Mouse (Mus musculus) thymus, adult 2 months (tissue): Measurements from ENCODE around the gene Tbc1d30.

Source experiments
- CTCF ChIP-seq: fragments of 200-500 bp; IDR thresholded peaks from 2 replicates; pipeline ENCODE4 v1.5.1; 2012; ENCODE audit warnings: mild to moderate bottlenecking, control low read depth, low read length, moderate library complexity, borderline replicate concordance; ENCODE audit not compliant: control insufficient read depth, poor library complexity, insufficient read depth; ENCODE audit errors: extremely low read depth
- POLR2A ChIP-seq: fragments of 200-500 bp; IDR thresholded peaks from 2 replicates; pipeline ENCODE4 v1.6.1; 2012; ENCODE audit warnings: mild to moderate bottlenecking, low read length, control low read depth, moderate library complexity; ENCODE audit not compliant: control insufficient read depth, poor library complexity, insufficient read depth; ENCODE audit errors: extremely low read depth

- TF ChIP-seq POLR2A (no peak), CTCF (no peak)
Observed at GRCm38 (mm10) chr10:121360358-121360757, 9.3 kb upstream of the Tbc1d30 start.
